Mouse (Mus musculus) liver, embryonic 11.5 days (tissue): Measurements from ENCODE around the gene Sim2. TPM values are rescaled to one million over a fixed set of nuclear protein-coding genes. Genes with fewer than 3 reads are reported as not detected.
A peak's percentile ranks its signal among the peaks of the same experiment; 100 is the strongest.

Source experiments
- ATAC-seq: fragments of 200-750 bp; cut with Nextera tagmentation; replicated peaks from 2 replicates; pipeline ENCODE4 v1.8.0; 2017; ENCODE audit warnings: moderate number of reproducible peaks, mild to moderate bottlenecking, moderate TSS enrichment, moderate library complexity; ENCODE audit not compliant: low FRiP score
- DNase-seq: peaks from one replicate; pipeline ENCODE4 v3.0.0-alpha.2; 2017; ENCODE audit warnings: low spot score
- H3K27ac ChIP-seq: fragments of 300-500 bp; sonication (generic); 2 replicates; pipeline ENCODE4 v1.5.1; 2014; ENCODE audit warnings: mild to moderate bottlenecking, low read depth, low read length, control low read depth
- H3K27me3 ChIP-seq: fragments of 300-500 bp; sonication (generic); replicated peaks from 2 replicates; pipeline ENCODE4 v1.6.1; 2014; ENCODE audit warnings: low read length, mixed read lengths; ENCODE audit not compliant: control insufficient read depth, insufficient read depth
- H3K36me3 ChIP-seq: fragments of 300-500 bp; sonication (generic); 2 replicates; pipeline ENCODE4 v1.6.1; 2014; ENCODE audit warnings: mild to moderate bottlenecking, low read length, moderate library complexity, mixed read lengths; ENCODE audit not compliant: control insufficient read depth, insufficient read depth
- H3K4me1 ChIP-seq: fragments of 300-500 bp; sonication (generic); replicated peaks from 2 replicates; pipeline ENCODE4 v1.6.1; 2014; ENCODE audit warnings: low read length, mixed read lengths; ENCODE audit not compliant: control insufficient read depth, insufficient read depth
- H3K4me2 ChIP-seq: fragments of 300-500 bp; sonication (generic); 2 replicates; pipeline ENCODE4 v1.6.1; 2014; ENCODE audit warnings: mild to moderate bottlenecking, control low read depth, moderate library complexity
- H3K4me3 ChIP-seq: fragments of 300-500 bp; sonication (generic); 2 replicates; pipeline ENCODE4 v1.5.1; 2014; ENCODE audit warnings: low read depth, low read length, control low read depth
- H3K9ac ChIP-seq: fragments of 300-500 bp; sonication (generic); 2 replicates; pipeline ENCODE4 v1.6.1; 2014; ENCODE audit warnings: low read depth, low read length, control low read depth
- H3K9me3 ChIP-seq: fragments of 300-500 bp; sonication (generic); 2 replicates; pipeline ENCODE4 v1.6.1; 2016; ENCODE audit warnings: low read length, inconsistent platforms, mixed read lengths; ENCODE audit not compliant: control insufficient read depth
- WGBS: fragments of 180-500 bp; shearing (Covaris S2); extraction: QIAGEN DNeasy Blood & Tissue Kit; methylation state at CpG from one replicate; pipeline ENCODE4 v1.1.7; 2014; 5-methylcytosine and 5-hydroxymethylcytosine counted together
- polyA plus RNA-seq: library from polyadenylated mRNA; unstranded; fragments of >200 nt; fragmentation: Nextera tagmentation; extraction: Ambion mirVana; gene quantifications from 2 replicates; pipeline ENCODE4 v1.2.1, GENCODE M21; 2014

The Sim2 gene
- polyA plus RNA-seq, 1 experiment from 2014 or later = 0.15 TPM

DNA sequence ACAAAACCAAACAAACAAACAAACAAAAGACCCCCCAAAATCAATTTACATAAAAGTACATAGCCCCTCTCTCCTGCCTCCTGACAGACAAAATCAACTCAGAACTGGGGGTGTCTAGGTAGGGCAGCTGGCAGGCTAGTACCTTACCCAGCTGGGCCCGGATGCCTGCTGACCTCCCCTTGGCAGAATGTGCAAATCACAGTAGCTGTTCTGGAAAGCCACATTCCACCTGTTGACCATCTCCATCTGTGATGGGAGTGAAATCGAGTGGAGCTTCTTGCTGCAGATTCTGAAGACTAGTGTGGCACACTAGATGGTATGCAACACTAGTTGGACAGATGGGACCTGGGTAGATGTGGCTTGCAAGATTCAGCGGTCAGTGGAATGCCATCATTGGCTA lies 34.4 kb upstream of the Sim2 start:
- Histone ChIP-seq H3K4me2 (no peak overlapping the region), H3K27ac (no peak overlapping the region), H3K36me3 (no peaks in the 10 kb centered on the region), H3K9ac (no peak overlapping the region), H3K4me1 (no peaks in the 10 kb centered on the region), H3K27me3 (no peaks in the 10 kb centered on the region), H3K4me3 (no peak overlapping the region), H3K9me3 (no peaks in the 10 kb centered on the region)
- 87% methylated on average over 3 of the region's 3 CpGs for WGBS
- ATAC-seq = no peak
- DNase-seq = no peak

DNA sequence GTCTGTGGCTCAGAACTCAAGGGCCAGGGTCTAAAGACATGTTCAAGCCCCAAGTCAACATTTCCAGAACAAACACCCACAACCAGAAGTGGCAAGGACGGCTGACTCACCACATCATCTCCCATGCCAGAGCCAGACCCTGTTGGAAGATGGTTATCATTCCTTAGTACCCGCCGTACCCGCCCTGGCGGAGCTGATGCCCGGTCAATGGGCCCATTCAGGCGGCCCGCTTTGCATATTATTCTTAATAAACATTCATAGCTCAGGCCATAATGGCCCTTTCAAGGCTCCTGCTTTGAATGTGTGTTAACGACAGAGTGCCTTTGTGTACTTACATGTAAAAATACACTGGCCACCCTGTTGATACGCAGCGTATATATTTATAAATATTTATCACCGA lies 29.6 kb upstream of the Sim2 start:
- 88% methylated on average over 12 of the region's 12 CpGs for WGBS
- no peak overlapping the region for H3K4me3 ChIP-seq
- H3K4me2 ChIP-seq = no peak overlapping the region
- no peak for ATAC-seq
- no peak overlapping the region for H3K27ac ChIP-seq
- H3K9me3 ChIP-seq = no peaks in the 10 kb centered on the region
- no peak overlapping the region for H3K9ac ChIP-seq
- DNase-seq = no peak
- no peaks in the 10 kb centered on the region for H3K36me3 ChIP-seq
- H3K27me3 ChIP-seq = no peaks in the 10 kb centered on the region
- H3K4me1 ChIP-seq = no peaks in the 10 kb centered on the region

- Histone ChIP-seq H3K4me1 (no peaks in the 10 kb centered on the region), H3K9ac (no peak overlapping the region), H3K4me2 (no peak overlapping the region), H3K9me3 (no peaks in the 10 kb centered on the region), H3K27ac (no peak overlapping the region), H3K36me3 (no peaks in the 10 kb centered on the region), H3K27me3 (no peaks in the 10 kb centered on the region), H3K4me3 (no peak overlapping the region)
- WGBS = 69% methylated on average over 8 of the region's 8 CpGs
- ATAC-seq = no peak
- DNase-seq = no peak
Observed at GRCm38 (mm10) chr16:94055576-94055975, 29.2 kb upstream of the Sim2 start.

GRCm38 (mm10) chr16:94059820-94060219 lies 24.9 kb upstream of the Sim2 start:
- no peak for DNase-seq

DNA sequence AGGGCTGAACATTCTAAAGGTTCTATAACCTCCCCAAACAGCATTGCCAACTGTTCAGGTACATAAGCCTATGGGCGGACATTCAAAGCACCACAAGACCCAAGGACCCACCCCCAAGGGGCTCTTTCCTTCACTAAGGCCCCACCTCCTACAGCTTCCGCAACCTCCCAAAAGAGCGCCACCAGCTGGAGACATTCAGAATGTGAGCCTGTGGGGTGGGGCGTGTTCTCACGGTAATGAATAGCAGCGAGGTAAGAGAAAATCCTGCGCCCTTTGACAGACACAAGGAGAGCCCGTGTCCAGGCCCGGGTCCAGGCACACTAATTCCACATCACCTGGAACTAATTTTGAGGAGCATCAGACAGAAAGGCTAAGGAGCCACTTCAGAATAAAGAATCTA lies 20.5 kb upstream of the Sim2 start:
- Histone ChIP-seq H3K9ac (no peak overlapping the region), H3K4me1 (no peaks in the 10 kb centered on the region)
- DNase-seq = no peak

More at GRCm38 (mm10) chr16:94059820-94060219, 24.9 kb upstream of the Sim2 start:
- Histone ChIP-seq H3K27me3 (no peaks in the 10 kb centered on the region), H3K9ac (no peak overlapping the region), H3K9me3 (no peaks in the 10 kb centered on the region), H3K4me3 (no peak overlapping the region), H3K4me2 (no peak overlapping the region), H3K4me1 (no peaks in the 10 kb centered on the region), H3K36me3 (no peaks in the 10 kb centered on the region), H3K27ac (no peak overlapping the region)
- no peak for ATAC-seq
- 71% methylated on average over 9 of the region's 9 CpGs for WGBS

GRCm38 (mm10) chr16:94065728-94066674 lies 18.7 kb upstream of the Sim2 start:
- no peaks in the 10 kb centered on the region for H3K27me3 ChIP-seq
- DNase-seq (no peak), ATAC-seq (0 out of 2 replicates have a peak, but pooled peaks have one; percentile 34)
- no peaks in the 10 kb centered on the region for H3K4me1 ChIP-seq
- no peak overlapping the region for H3K9ac ChIP-seq
- no peaks in the 10 kb centered on the region for H3K36me3 ChIP-seq
- no peak overlapping the region for H3K4me3 ChIP-seq
- H3K27ac ChIP-seq = no peak overlapping the region
- 58% methylated on average over 24 of the region's 24 CpGs for WGBS
- H3K4me2 ChIP-seq = peak overlapping the region; percentile 21
- peaks cover 2% of the 10 kb centered on the region; the same call in 1 of the 2 replicates for H3K9me3 ChIP-seq

More for the DNA sequence above, 20.5 kb upstream of the Sim2 start:
- Histone ChIP-seq H3K4me3 (no peak overlapping the region), H3K36me3 (no peaks in the 10 kb centered on the region), H3K9me3 (peaks cover 2% of the 10 kb centered on the region; the same call in 1 of the 2 replicates), H3K27ac (no peak overlapping the region), H3K4me2 (no peak overlapping the region), H3K27me3 (no peaks in the 10 kb centered on the region)
- WGBS = 67% methylated on average over 9 of the region's 9 CpGs
- ATAC-seq = no peak

DNA sequence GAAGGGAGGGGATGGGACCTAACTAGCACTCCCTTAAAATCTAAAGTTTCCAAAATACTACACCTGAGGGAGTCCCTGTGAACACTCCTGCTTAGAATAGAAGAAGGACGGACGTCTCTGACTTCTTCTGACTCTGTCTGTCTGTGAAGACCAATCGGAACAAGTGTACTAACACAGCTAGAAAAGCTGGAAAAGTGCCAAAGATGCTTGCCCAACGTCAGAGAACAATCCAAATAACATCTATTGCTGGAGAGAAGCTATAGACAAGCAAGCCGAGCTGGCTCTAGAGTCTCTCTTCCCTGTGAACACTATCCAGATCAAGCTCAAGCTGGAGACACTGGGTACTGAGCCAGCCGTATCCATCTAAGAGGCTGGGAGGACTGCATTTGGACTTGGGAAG lies 18.0 kb upstream of the Sim2 start:
- no peak overlapping the region; the same call in 1 of the 2 replicates for H3K4me2 ChIP-seq

DNA sequence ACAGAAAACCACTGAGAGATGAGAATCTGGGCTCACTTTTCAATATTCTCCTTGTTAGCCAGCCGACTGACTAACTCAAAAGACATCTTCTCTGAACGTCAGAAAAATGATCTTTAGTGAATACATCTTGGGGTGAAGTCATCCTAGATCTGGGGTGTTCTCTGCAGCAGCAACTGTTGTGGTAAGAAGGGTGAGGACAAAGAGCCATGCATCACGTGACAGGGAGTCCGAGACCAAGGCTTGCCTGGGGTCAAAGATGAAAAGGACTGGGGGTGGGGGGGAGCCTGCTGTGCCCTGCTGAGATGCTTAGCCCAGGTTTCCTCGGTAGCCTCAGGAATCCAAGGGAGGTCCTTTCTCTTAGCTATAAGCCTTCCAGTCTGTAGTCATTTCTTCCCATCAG lies 17.5 kb upstream of the Sim2 start:
- Histone ChIP-seq H3K27ac (no peak overlapping the region), H3K4me2 (no peak overlapping the region), H3K9ac (no peak overlapping the region), H3K4me1 (no peaks in the 10 kb centered on the region), H3K4me3 (no peak overlapping the region), H3K9me3 (peaks cover 2% of the 10 kb centered on the region; the same call in 1 of the 2 replicates), H3K27me3 (no peaks in the 10 kb centered on the region), H3K36me3 (no peaks in the 10 kb centered on the region)
- 69% methylated on average over 5 of the region's 5 CpGs for WGBS
- ATAC-seq (no peak), DNase-seq (no peak)

More for the DNA sequence above, 18.0 kb upstream of the Sim2 start:
- ATAC-seq (no peak), DNase-seq (no peak)
- Histone ChIP-seq H3K27me3 (no peaks in the 10 kb centered on the region), H3K4me3 (no peak overlapping the region), H3K9me3 (peaks cover 2% of the 10 kb centered on the region; the same call in 1 of the 2 replicates), H3K9ac (no peak overlapping the region), H3K4me1 (no peaks in the 10 kb centered on the region), H3K36me3 (no peaks in the 10 kb centered on the region), H3K27ac (no peak overlapping the region)
- WGBS = 79% methylated on average over 6 of the region's 6 CpGs

DNA sequence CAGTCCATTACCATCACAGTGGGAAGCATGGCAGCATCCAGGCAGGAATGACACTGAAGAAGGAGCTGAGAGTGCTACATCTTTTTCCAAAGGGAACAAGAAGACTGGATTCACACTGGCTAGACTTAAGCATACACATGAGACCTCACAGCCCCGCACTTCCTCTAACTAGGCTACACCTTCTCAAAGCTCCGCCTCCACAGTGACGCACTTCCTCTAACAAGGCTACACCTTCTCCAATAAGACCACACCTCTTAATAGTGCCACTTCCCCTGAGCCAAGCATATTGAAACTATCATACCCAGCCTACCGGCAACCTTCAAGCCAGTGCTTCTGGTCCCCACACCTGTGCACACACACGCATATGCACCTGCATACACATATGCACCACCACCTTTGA lies 15.7 kb upstream of the Sim2 start:
- Histone ChIP-seq H3K9ac (no peak overlapping the region), H3K27me3 (peaks cover 5% of the 10 kb centered on the region; the same call in 1 of the 2 replicates), H3K27ac (no peak overlapping the region), H3K4me3 (no peak overlapping the region), H3K4me2 (no peak overlapping the region), H3K9me3 (peaks cover 2% of the 10 kb centered on the region; the same call in 1 of the 2 replicates), H3K4me1 (no peaks in the 10 kb centered on the region), H3K36me3 (no peaks in the 10 kb centered on the region)
- DNase-seq (no peak), ATAC-seq (no peak)
- 88% methylated on average over 5 of the region's 5 CpGs for WGBS
